Mouse (Mus musculus) lung, postnatal 10 days (tissue): Measurements from ENCODE around the gene Abcc12.

Source experiments
- DNase-seq: peaks from one replicate; pipeline ENCODE4 v3.0.0; 2021

The Abcc12 gene

GRCm38 (mm10) chr8:86501341-86501740 is 79.1 kb downstream of the Abcc12 start:
- DNase-seq, result no peak

GRCm38 (mm10) chr8:86495056-86495455 is 85.4 kb downstream of the Abcc12 start:
- no peak for DNase-seq

- no peak for DNase-seq
Observed at GRCm38 (mm10) chr8:86493841-86494240, 86.6 kb downstream of the Abcc12 start.

GRCm38 (mm10) chr8:86485411-86485810 is 95.1 kb downstream of the Abcc12 start:
- no peak for DNase-seq

GRCm38 (mm10) chr8:86484244-86484643 is 96.2 kb downstream of the Abcc12 start:
- DNase-seq, result no peak

GRCm38 (mm10) chr8:86482116-86482515 is 98.4 kb downstream of the Abcc12 start:
- DNase-seq, result no peak

- peak; percentile 58 for DNase-seq
Observed at GRCm38 (mm10) chr8:86475711-86476438, 104.6 kb downstream of the Abcc12 start.

- DNase-seq, result no peak
Observed at GRCm38 (mm10) chr8:86474461-86474860, 106.0 kb downstream of the Abcc12 start.

GRCm38 (mm10) chr8:86473121-86473520 is 107.4 kb downstream of the Abcc12 start:
- no peak for DNase-seq

- no peak for DNase-seq
Observed at GRCm38 (mm10) chr8:86470717-86471116, 109.8 kb downstream of the Abcc12 start.

GRCm38 (mm10) chr8:86463215-86463614 is 117.3 kb downstream of the Abcc12 start:
- DNase-seq, result no peak

- no peak for DNase-seq
Observed at GRCm38 (mm10) chr8:86460372-86460771, 120.1 kb downstream of the Abcc12 start.

GRCm38 (mm10) chr8:86453697-86454480 is 126.6 kb downstream of the Abcc12 start:
- DNase-seq, result no peak

GRCm38 (mm10) chr8:86449870-86450515 is 130.5 kb downstream of the Abcc12 start:
- DNase-seq, result no peak

GRCm38 (mm10) chr8:86445516-86445915 is 135.0 kb downstream of the Abcc12 start:
- DNase-seq, result no peak

- peak; percentile 32 for DNase-seq
Observed at GRCm38 (mm10) chr8:86443744-86444143, 136.7 kb downstream of the Abcc12 start.

- no peak for DNase-seq
Observed at GRCm38 (mm10) chr8:86438983-86439299, 141.5 kb downstream of the Abcc12 start.

GRCm38 (mm10) chr8:86438133-86438982 is 142.1 kb downstream of the Abcc12 start:
- DNase-seq, result no peak

- peak; percentile 22 for DNase-seq
Observed at GRCm38 (mm10) chr8:86437418-86437817, 143.1 kb downstream of the Abcc12 start.
